Mouse (Mus musculus) megakaryocyte-erythroid progenitor cell, adult 5-6 weeks (primary cell): ENCODE results near the gene Fyttd1. TPM values are rescaled to one million over a fixed set of nuclear protein-coding genes. Genes with fewer than 3 reads are reported as not detected.
A peak's percentile ranks its signal among the peaks of the same experiment; 100 is the strongest.
"Not testable (repeated sequence)": the region's sequence is repeated elsewhere in the genome, so short reads cannot be mapped to it uniquely, and the experiment has no call there.

Experiments
- ATAC-seq: replicated peaks from 2 replicates; pipeline ENCODE4 v1.8.0; 2016; ENCODE audit warnings: mild to moderate bottlenecking, inconsistent platforms; ENCODE audit not compliant: severe bottlenecking, poor library complexity, low FRiP score, low TSS enrichment
- total RNA-seq, 2 experiments: library from RNA; stranded (forward) in 1 of 2; stranded (reverse) in 1 of 2; fragments of 200-1000, 215-1000 nt in 1 of 2; fragments of >200 nt in 1 of 2; fragmentation: Nextera tagmentation in 1 of 2; gene quantifications; 2 replicates each; pipeline ENCODE4 v1.2.3; 2014 to 2017

Fyttd1 gene
- total RNA-seq, 2 experiments from 2014 or later = 23.3 to 48.8 TPM

GRCm38 (mm10) chr16:32939301-32939700 is 62.0 kb downstream of the Fyttd1 start:
- ATAC-seq = not testable (repeated sequence)

GRCm38 (mm10) chr16:32939716-32940115 is 62.4 kb downstream of the Fyttd1 start:
- not testable (repeated sequence) for ATAC-seq

- ATAC-seq = peak; percentile 94
Observed at GRCm38 (mm10) chr16:32941226-32941625, 63.9 kb downstream of the Fyttd1 start.

- no peak for ATAC-seq
Observed at GRCm38 (mm10) chr16:32942694-32943093, 65.4 kb downstream of the Fyttd1 start.

- no peak for ATAC-seq
Observed at GRCm38 (mm10) chr16:32945379-32945778, 68.1 kb downstream of the Fyttd1 start.

GRCm38 (mm10) chr16:32948016-32948415 is 70.7 kb downstream of the Fyttd1 start:
- ATAC-seq = no peak

- no peak for ATAC-seq
Observed at GRCm38 (mm10) chr16:32948656-32949055, 71.4 kb downstream of the Fyttd1 start.

- ATAC-seq = no peak
Observed at GRCm38 (mm10) chr16:32949281-32949680, 72.0 kb downstream of the Fyttd1 start.

GRCm38 (mm10) chr16:32951074-32951473 is 73.8 kb downstream of the Fyttd1 start:
- no peak for ATAC-seq

- ATAC-seq = no peak
Observed at GRCm38 (mm10) chr16:32953806-32954205, 76.5 kb downstream of the Fyttd1 start.

- ATAC-seq = no peak
Observed at GRCm38 (mm10) chr16:32954304-32954703, 77.0 kb downstream of the Fyttd1 start.

GRCm38 (mm10) chr16:32956889-32957288 is 79.6 kb downstream of the Fyttd1 start:
- no peak for ATAC-seq

Other genes with a start within 250 kb of the Fyttd1 start
- 45.7 and 54.4 TPM in 2 replicates for gene Tnk2, start 233.6 kb upstream of the Fyttd1 start, total RNA-seq (2014; fragmentation: Nextera tagmentation)
- 27.7 and 28.6 TPM in 2 replicates for gene Tnk2, start 233.6 kb upstream of the Fyttd1 start, total RNA-seq (2017)
- gene Muc4, start 141.6 kb upstream of the Fyttd1 start, total RNA-seq (2014; fragmentation: Nextera tagmentation) = not detected in 2 replicates
- not detected in 2 replicates for gene Muc4, start 141.6 kb upstream of the Fyttd1 start, total RNA-seq (2017)
- gene Muc20, start 80.1 kb upstream of the Fyttd1 start, total RNA-seq (2014; fragmentation: Nextera tagmentation) = not detected in 2 replicates
- not detected in 2 replicates for gene Muc20, start 80.1 kb upstream of the Fyttd1 start, total RNA-seq (2017)
- not detected in 2 replicates for gene Smbd1, start 67.0 kb upstream of the Fyttd1 start, total RNA-seq (2014; fragmentation: Nextera tagmentation)
- gene Smbd1, start 67.0 kb upstream of the Fyttd1 start, total RNA-seq (2017) = not detected in 2 replicates
- gene Rubcn, start 266 bp downstream of the Fyttd1 start, total RNA-seq (2014; fragmentation: Nextera tagmentation) = 5.1 and 6.6 TPM in 2 replicates
- gene Rubcn, start 266 bp downstream of the Fyttd1 start, total RNA-seq (2017) = 4.0 and 6.1 TPM in 2 replicates
- gene Lrch3, start 36.6 kb downstream of the Fyttd1 start, total RNA-seq (2014; fragmentation: Nextera tagmentation) = 15.6 and 27.2 TPM in 2 replicates
- gene Lrch3, start 36.6 kb downstream of the Fyttd1 start, total RNA-seq (2017) = 13.1 and 25.3 TPM in 2 replicates
- gene Iqcg, start 178.7 kb downstream of the Fyttd1 start, total RNA-seq (2014; fragmentation: Nextera tagmentation) = 1.4 TPM in 1 of 2 replicates, not detected in the other
- 0.04 and 0.89 TPM in 2 replicates for gene Iqcg, start 178.7 kb downstream of the Fyttd1 start, total RNA-seq (2017)
- gene Rpl35a, start 179.0 kb downstream of the Fyttd1 start, total RNA-seq (2014; fragmentation: Nextera tagmentation) = 3,282 and 3,383 TPM in 2 replicates
- gene Rpl35a, start 179.0 kb downstream of the Fyttd1 start, total RNA-seq (2017) = 1,974 and 2,153 TPM in 2 replicates
- 0.87 and 8.1 TPM in 2 replicates for gene Lmln, start 185.0 kb downstream of the Fyttd1 start, total RNA-seq (2014; fragmentation: Nextera tagmentation)
- gene Lmln, start 185.0 kb downstream of the Fyttd1 start, total RNA-seq (2017) = 0.66 and 0.88 TPM in 2 replicates